Mouse (Mus musculus) hindbrain, embryonic 10.5 days (tissue): Measurements from ENCODE around the gene Lsm10. TPM values are rescaled to one million over a fixed set of nuclear protein-coding genes. Genes with fewer than 3 reads are reported as not detected.
A peak's percentile ranks its signal among the peaks of the same experiment; 100 is the strongest.

Source experiments
- DNase-seq: peaks from one replicate; pipeline ENCODE4 v3.0.0-alpha.2; 2017; ENCODE audit warnings: low spot score
- H3K27ac ChIP-seq: fragments of 300-500 bp; sonication (generic); 2 replicates; pipeline ENCODE4 v1.5.1; 2016; ENCODE audit warnings: mild to moderate bottlenecking, moderate library complexity
- H3K27me3 ChIP-seq: fragments of 300-500 bp; sonication (generic); 2 replicates; pipeline ENCODE4 v1.6.1; 2016; ENCODE audit warnings: mild to moderate bottlenecking; ENCODE audit not compliant: poor library complexity, insufficient read depth, severe bottlenecking
- H3K36me3 ChIP-seq: fragments of 300-500 bp; sonication (generic); 2 replicates; pipeline ENCODE4 v1.6.1; 2016; ENCODE audit warnings: mild to moderate bottlenecking, moderate library complexity
- H3K4me1 ChIP-seq: fragments of 300-500 bp; sonication (generic); replicated peaks from 2 replicates; pipeline ENCODE4 v1.6.1; 2016; ENCODE audit warnings: mild to moderate bottlenecking
- H3K4me3 ChIP-seq: fragments of 300-500 bp; sonication (generic); 2 replicates; pipeline ENCODE4 v1.5.1; 2016; ENCODE audit warnings: mild to moderate bottlenecking, moderate library complexity
- H3K9me3 ChIP-seq: fragments of 300-500 bp; sonication (generic); 2 replicates; pipeline ENCODE4 v1.6.1; 2016; ENCODE audit warnings: mild to moderate bottlenecking, moderate library complexity
- WGBS: fragments of 180-500 bp; shearing (Covaris S2); methylation state at CpG from one replicate; pipeline ENCODE4 v1.1.7; 2016; 5-methylcytosine and 5-hydroxymethylcytosine counted together
- polyA plus RNA-seq: library from polyadenylated mRNA; unstranded; fragments of >200 nt; fragmentation: Nextera tagmentation; extraction: Ambion mirVana; gene quantifications from 2 replicates; pipeline ENCODE4 v1.2.1, GENCODE M21; 2016

The Lsm10 gene
- polyA plus RNA-seq, 1 experiment from 2014 or later, result 46.8 TPM

GRCm38 (mm10) chr4:126134639-126135038, 38.2 kb downstream of the Lsm10 start:
- H3K36me3 ChIP-seq, result peaks cover 92% of the 10 kb centered on the region
- no peak for DNase-seq
- H3K4me1 ChIP-seq, result peaks cover 39% of the 10 kb centered on the region
- 88% methylated on average over 4 of the region's 4 CpGs for WGBS
- no peak overlapping the region for H3K4me3 ChIP-seq
- H3K27ac ChIP-seq, result no peak overlapping the region
- H3K9me3 ChIP-seq, result no peaks in the 10 kb centered on the region
- no peaks in the 10 kb centered on the region for H3K27me3 ChIP-seq

GRCm38 (mm10) chr4:126137773-126138172, 41.4 kb downstream of the Lsm10 start:
- Histone ChIP-seq H3K4me1 (peaks cover 15% of the 10 kb centered on the region), H3K36me3 (peaks cover 70% of the 10 kb centered on the region), H3K9me3 (no peaks in the 10 kb centered on the region), H3K4me3 (no peak overlapping the region), H3K27me3 (no peaks in the 10 kb centered on the region), H3K27ac (no peak overlapping the region)
- 79% methylated on average over 4 of the region's 4 CpGs for WGBS
- no peak for DNase-seq

- peaks cover 44% of the 10 kb centered on the region for H3K36me3 ChIP-seq
- DNase-seq, result no peak
- H3K9me3 ChIP-seq, result no peaks in the 10 kb centered on the region
- H3K27ac ChIP-seq, result peak overlapping the region; percentile 9; the same call in 1 of the 2 replicates
- WGBS, result 73% methylated on average over 5 of the region's 5 CpGs
- H3K4me1 ChIP-seq, result peaks cover 14% of the 10 kb centered on the region; the same call in 1 of the 2 replicates
- H3K27me3 ChIP-seq, result peaks cover 3% of the 10 kb centered on the region; the same call in 1 of the 2 replicates
- H3K4me3 ChIP-seq, result no peak overlapping the region
Observed at GRCm38 (mm10) chr4:126141021-126141420, 44.6 kb downstream of the Lsm10 start.

- Histone ChIP-seq H3K36me3 (peaks cover 2% of the 10 kb centered on the region), H3K27me3 (peaks cover 45% of the 10 kb centered on the region), H3K4me3 (no peak overlapping the region), H3K9me3 (no peaks in the 10 kb centered on the region), H3K4me1 (peaks cover 51% of the 10 kb centered on the region), H3K27ac (no peak overlapping the region)
- no peak for DNase-seq
- WGBS, result 59% methylated on average over 4 of the region's 4 CpGs
Observed at GRCm38 (mm10) chr4:126145396-126145795, 49.0 kb downstream of the Lsm10 start.

GRCm38 (mm10) chr4:126146974-126147532, 50.6 kb downstream of the Lsm10 start:
- DNase-seq, result peak; percentile 23

GRCm38 (mm10) chr4:126147533-126148160, 51.2 kb downstream of the Lsm10 start, which contains the start of gene Eva1b:
TSS of gene Eva1b (plus strand) at chr4:126147744.
- peaks cover 64% of the 10 kb centered on the region for H3K27me3 ChIP-seq
- 1% methylated on average over 24 of the region's 24 CpGs for WGBS
- H3K36me3 ChIP-seq, result no peaks in the 10 kb centered on the region
- H3K4me3 ChIP-seq, result peak within 1 kb of the TSS; percentile 61
- DNase-seq, result peak; percentile 82
- peaks cover 56% of the 10 kb centered on the region for H3K4me1 ChIP-seq
- peak within 1 kb of the TSS; percentile 86 for H3K27ac ChIP-seq
- no peaks in the 10 kb centered on the region for H3K9me3 ChIP-seq

More at GRCm38 (mm10) chr4:126146974-126147532, 50.6 kb downstream of the Lsm10 start:
- Histone ChIP-seq H3K27me3 (peaks cover 61% of the 10 kb centered on the region), H3K36me3 (no peaks in the 10 kb centered on the region), H3K27ac (peak overlapping the region; percentile 86), H3K4me1 (peaks cover 56% of the 10 kb centered on the region), H3K9me3 (no peaks in the 10 kb centered on the region), H3K4me3 (peak overlapping the region; percentile 61)
- WGBS, result 47% methylated on average over 9 of the region's 9 CpGs

Other genes starting within 250 kb of the Lsm10 start
- 0.70 and 1.1 TPM in 2 replicates for gene Csf3r, start 72.1 kb upstream of the Lsm10 start, polyA plus RNA-seq
- 139 and 147 TPM in 2 replicates for gene Mrps15, start 49.7 kb upstream of the Lsm10 start, polyA plus RNA-seq
- 27.7 and 30.9 TPM in 2 replicates for gene Oscp1, start 38.1 kb upstream of the Lsm10 start, polyA plus RNA-seq
- 46.9 and 47.2 TPM in 2 replicates for gene Stk40, start 7.3 kb downstream of the Lsm10 start, polyA plus RNA-seq
- 29.8 and 35.3 TPM in 2 replicates for gene Eva1b, start 51.1 kb downstream of the Lsm10 start, polyA plus RNA-seq
- 1.3 and 2.3 TPM in 2 replicates for gene Sh3d21, start 66.9 kb downstream of the Lsm10 start, polyA plus RNA-seq
- gene Thrap3, start 106.1 kb downstream of the Lsm10 start, polyA plus RNA-seq, result 230 and 252 TPM in 2 replicates
- gene Map7d1, start 159.7 kb downstream of the Lsm10 start, polyA plus RNA-seq, result 64.8 and 99.0 TPM in 2 replicates
- gene Trappc3, start 165.7 kb downstream of the Lsm10 start, polyA plus RNA-seq, result 95.4 and 101 TPM in 2 replicates
- gene Col8a2, start 190.2 kb downstream of the Lsm10 start, polyA plus RNA-seq, result 6.1 and 18.5 TPM in 2 replicates
- gene Adprhl2, start 225.1 kb downstream of the Lsm10 start, polyA plus RNA-seq, result 88.2 and 89.5 TPM in 2 replicates
- 2.3 and 2.7 TPM in 2 replicates for gene Tekt2, start 229.1 kb downstream of the Lsm10 start, polyA plus RNA-seq